Mouse (Mus musculus): ENCODE results near the gene Nudt16. TPM values are rescaled to one million over a fixed set of nuclear protein-coding genes. Genes with fewer than 3 reads are reported as not detected.
"Not testable (repeated sequence)": the region's sequence is repeated elsewhere in the genome, so short reads cannot be mapped to it uniquely, and the experiment has no call there.

Gene Nudt16
- 10 to 100 TPM; 10.2 to 13.0 TPM for total RNA-seq (2021)
- long read RNA-seq, experiment 1, transcript Nudt16-201 (3 exons, 1,631 nt), result major isoform, 6 of 8 reads
- long read RNA-seq, experiment 1, partial matches to known transcripts, result 1 of 8 reads
- long read RNA-seq, experiment 1, other reads (novel, unspliced or antisense), result 0 of 8 reads
- long read RNA-seq, experiment 2, transcript Nudt16-201 (3 exons, 1,631 nt), result major isoform, 27 of 33 reads
- long read RNA-seq, experiment 2, transcript Nudt16-204 (1 exons, 2,147 nt), result minor isoform, 5 of 33 reads
- long read RNA-seq, experiment 2, partial matches to known transcripts, result 0 of 33 reads
- long read RNA-seq, experiment 2, other reads (novel, unspliced or antisense), result 0 of 33 reads

DNA sequence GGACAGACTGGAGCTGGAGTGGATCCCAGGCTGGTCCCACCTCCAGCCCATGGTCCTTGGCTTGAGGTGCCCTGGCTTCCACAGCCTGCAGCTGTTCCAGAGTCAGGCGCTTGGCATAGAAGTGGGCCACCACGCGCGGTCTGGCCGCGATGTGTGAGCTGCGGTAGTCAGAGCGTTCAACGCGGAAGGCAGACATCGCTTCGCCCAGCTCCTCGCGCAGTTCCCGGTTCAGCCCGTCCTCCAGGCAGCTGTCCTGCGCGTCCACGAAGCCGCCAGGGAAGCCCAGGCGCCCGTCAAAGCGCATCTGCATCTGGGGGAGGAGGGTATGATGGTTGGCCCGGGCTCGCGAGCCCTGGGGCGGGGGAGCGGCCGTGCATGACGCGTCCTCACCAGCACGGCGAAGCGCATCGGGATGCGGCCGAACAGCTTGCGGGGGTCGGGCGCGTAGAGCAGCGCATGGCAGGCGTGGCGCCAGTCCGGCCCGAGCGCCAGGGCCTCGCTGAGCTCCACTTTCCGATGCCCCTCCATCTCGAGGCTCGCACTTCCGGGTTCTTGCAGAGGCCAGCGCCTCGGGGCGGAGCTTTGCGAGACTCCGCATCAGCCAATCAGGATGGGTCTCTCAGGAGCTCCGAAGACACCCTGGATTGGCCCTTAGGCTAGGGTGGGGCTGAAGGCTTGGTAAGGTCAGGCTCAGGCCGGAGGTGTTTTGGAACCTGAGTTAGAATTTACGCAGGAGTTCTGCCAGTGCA, at the start of gene Nudt16:
Gene Nudt16, minus strand, starts transcription at position 572 of the 749 bp plus-strand sequence.
- peak; percentile 79 to 84 for DNase-seq (ENCODE audit: low spot score in 2 of 2)

DNA sequence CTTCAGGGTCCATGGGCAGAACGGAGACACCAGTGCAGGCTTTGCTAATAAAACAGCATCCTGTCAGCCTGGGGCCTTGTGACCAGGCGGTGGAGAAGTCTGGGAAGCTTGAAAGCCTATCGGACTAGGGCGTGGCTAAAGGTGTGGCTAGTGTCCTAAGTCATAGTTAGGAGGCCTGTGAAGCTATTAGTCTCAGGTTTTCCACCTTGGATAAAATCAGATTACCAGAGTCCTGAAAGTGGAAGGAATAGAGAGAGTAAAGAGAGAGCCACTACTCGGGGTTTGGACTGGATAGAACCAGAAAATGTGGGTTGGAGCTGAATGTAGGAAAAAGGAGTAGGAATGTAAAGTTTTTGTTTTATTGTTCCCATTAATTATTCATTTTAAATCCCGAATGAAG, 13.4 kb upstream of the Nudt16 start, which contains the start of gene 1700080E11Rik:
Gene 1700080E11Rik, minus strand, starts transcription at position 101 of the 400 bp plus-strand sequence.
- no peak for DNase-seq (ENCODE audit: low spot score in 2 of 2)

GRCm38 (mm10) chr9:105139204-105139603, 7.6 kb upstream of the Nudt16 start:
- DNase-seq (ENCODE audit: low spot score in 2 of 2), result no peak

DNA sequence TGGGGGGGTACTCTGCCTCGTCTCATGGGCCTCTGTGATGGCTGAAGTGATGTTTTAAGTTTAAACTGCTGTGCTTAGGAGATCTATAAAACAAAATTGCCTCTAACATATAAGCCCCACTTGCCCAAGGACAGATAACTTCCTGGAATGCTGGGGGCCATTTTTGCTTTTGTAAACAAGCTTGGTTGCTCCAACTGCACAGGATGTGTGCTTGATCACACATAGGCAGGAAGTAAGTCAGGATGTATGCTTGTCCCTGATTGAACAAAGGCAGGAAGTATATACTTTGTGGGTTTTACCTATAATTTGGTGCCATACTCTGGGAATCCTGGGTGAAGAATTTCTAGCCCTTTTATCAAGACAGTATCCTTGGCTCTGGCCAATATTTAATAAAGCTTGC, 4.8 kb upstream of the Nudt16 start:
- no peak for DNase-seq (ENCODE audit: low spot score in 2 of 2)

GRCm38 (mm10) chr9:105134536-105134935, 2.9 kb upstream of the Nudt16 start:
- DNase-seq (ENCODE audit: low spot score in 2 of 2), result no peak

- DNase-seq (ENCODE audit: low spot score in 2 of 2), result no peak
Measured at GRCm38 (mm10) chr9:105132002-105132367, 361 bp upstream of the Nudt16 start.

- no peak for DNase-seq (ENCODE audit: low spot score in 2 of 2)
Measured at GRCm38 (mm10) chr9:105130331-105130730, 1.3 kb downstream of the Nudt16 start.

- DNase-seq (ENCODE audit: low spot score in 2 of 2), result not testable (repeated sequence)
Measured at GRCm38 (mm10) chr9:105125206-105125605, 6.4 kb downstream of the Nudt16 start.

DNA sequence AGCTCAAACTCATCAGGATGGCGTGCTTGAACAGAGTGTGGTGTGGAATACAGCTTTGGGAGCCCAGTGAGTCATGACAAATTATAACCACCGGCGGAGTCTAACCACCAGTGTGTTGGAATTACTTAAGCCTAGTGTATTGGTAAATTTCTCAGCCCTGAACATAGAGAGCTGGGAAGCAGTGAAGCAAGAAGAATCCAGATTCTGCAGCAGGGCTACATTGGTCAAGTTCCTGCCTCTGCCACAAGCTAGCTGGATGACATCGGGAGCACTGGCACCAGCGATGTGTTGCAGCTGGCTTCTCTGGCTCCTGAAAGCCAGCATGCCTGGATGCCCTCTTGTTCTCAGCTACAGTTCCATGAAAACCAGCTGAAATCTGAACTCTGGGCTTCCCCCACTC, 27.7 kb downstream of the Nudt16 start:
- no peak for DNase-seq (ENCODE audit: low spot score in 2 of 2)

- DNase-seq (ENCODE audit: low spot score in 2 of 2), result no peak
Measured at GRCm38 (mm10) chr9:105101911-105102310, 29.7 kb downstream of the Nudt16 start.

GRCm38 (mm10) chr9:105100807-105101570, 30.6 kb downstream of the Nudt16 start:
- no peak for DNase-seq (ENCODE audit: low spot score in 2 of 2)

DNA sequence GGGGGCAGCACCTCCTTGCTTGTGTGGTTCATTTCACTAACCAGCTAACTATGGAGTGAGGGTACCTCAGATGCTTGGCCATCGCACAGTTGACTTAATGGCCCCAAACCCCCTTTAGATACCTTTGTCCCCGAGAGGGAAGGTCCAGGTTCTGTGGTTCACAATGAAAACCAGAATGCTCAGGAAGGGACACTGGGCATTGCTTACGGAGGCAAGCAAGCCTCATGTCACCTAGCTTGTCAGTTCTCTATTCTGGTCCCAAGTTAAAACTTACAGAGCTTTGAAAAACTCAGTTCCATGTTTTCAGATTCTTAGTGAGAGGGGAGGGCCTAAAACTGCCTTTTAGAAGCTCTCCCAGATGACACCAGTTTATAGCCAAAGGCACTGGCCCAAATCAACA, 51.4 kb downstream of the Nudt16 start:
- no peak for DNase-seq (ENCODE audit: low spot score in 2 of 2)

Other genes with a start within 250 kb of the Nudt16 start
- gene Mrpl3, start 78.6 kb downstream of the Nudt16 start, total RNA-seq (2021), result 10 to 100 TPM; 79.2 to 80.3 TPM
- gene 1700080E11Rik, start 13.3 kb upstream of the Nudt16 start, total RNA-seq (2021), result not detected

All from adrenal gland, adult 18-20 months (tissue).